Mouse (Mus musculus) forebrain, embryonic 11.5 days (tissue): Measurements from ENCODE around the gene Map3k21. TPM values are rescaled to one million over a fixed set of nuclear protein-coding genes. Genes with fewer than 3 reads are reported as not detected.
A peak's percentile ranks its signal among the peaks of the same experiment; 100 is the strongest.

Experiments
- ATAC-seq: fragments of 200-750 bp; cut with Nextera tagmentation; replicated peaks from 2 replicates; pipeline ENCODE4 v1.8.0; 2017; ENCODE audit warnings: moderate TSS enrichment; ENCODE audit not compliant: low FRiP score
- DNase-seq: peaks from one replicate; pipeline ENCODE4 v3.0.0-alpha.2; 2017; ENCODE audit warnings: low spot score
- H3K27ac ChIP-seq: fragments of 300-500 bp; sonication (generic); 2 replicates; pipeline ENCODE4 v1.5.1; 2014; ENCODE audit warnings: low read depth, low read length
- H3K27me3 ChIP-seq: fragments of 300-500 bp; sonication (generic); 2 replicates; pipeline ENCODE4 v1.6.1; 2014; ENCODE audit warnings: mild to moderate bottlenecking, low read length, mixed read lengths; ENCODE audit not compliant: control insufficient read depth, insufficient read depth
- H3K36me3 ChIP-seq: fragments of 300-500 bp; sonication (generic); 2 replicates; pipeline ENCODE4 v1.6.1; 2014; ENCODE audit warnings: mild to moderate bottlenecking, low read length, moderate library complexity, mixed read lengths; ENCODE audit not compliant: control insufficient read depth, insufficient read depth
- H3K4me1 ChIP-seq: fragments of 300-500 bp; sonication (generic); replicated peaks from 2 replicates; pipeline ENCODE4 v1.6.1; 2014; ENCODE audit warnings: low read length, mixed read lengths; ENCODE audit not compliant: control insufficient read depth, insufficient read depth
- H3K4me2 ChIP-seq: fragments of 300-500 bp; sonication (generic); 2 replicates; pipeline ENCODE4 v1.6.1; 2014; ENCODE audit warnings: low read depth, mild to moderate bottlenecking, low read length, moderate library complexity, mixed read lengths; ENCODE audit not compliant: severe bottlenecking
- H3K4me3 ChIP-seq: fragments of 300-500 bp; sonication (generic); 2 replicates; pipeline ENCODE4 v1.5.1; 2014; ENCODE audit warnings: low read depth, low read length
- H3K9ac ChIP-seq: fragments of 300-500 bp; sonication (generic); 2 replicates; pipeline ENCODE4 v1.6.1; 2014; ENCODE audit warnings: low read length
- H3K9me3 ChIP-seq: fragments of 300-500 bp; sonication (generic); 2 replicates; pipeline ENCODE4 v1.6.1; 2016; ENCODE audit warnings: low read length, mixed read lengths; ENCODE audit not compliant: control insufficient read depth
- WGBS: fragments of 180-500 bp; shearing (Covaris S2); extraction: QIAGEN DNeasy Blood & Tissue Kit; methylation state at CpG from one replicate; pipeline ENCODE4 v1.1.7; 2014; 5-methylcytosine and 5-hydroxymethylcytosine counted together
- polyA plus RNA-seq: library from polyadenylated mRNA; unstranded; fragments of >200 nt; fragmentation: Nextera tagmentation; extraction: Ambion mirVana; gene quantifications from 2 replicates; pipeline ENCODE4 v1.2.1, GENCODE M21; 2014

Map3k21 gene
- polyA plus RNA-seq, 1 experiment from 2014 or later = 0.08 TPM

DNA sequence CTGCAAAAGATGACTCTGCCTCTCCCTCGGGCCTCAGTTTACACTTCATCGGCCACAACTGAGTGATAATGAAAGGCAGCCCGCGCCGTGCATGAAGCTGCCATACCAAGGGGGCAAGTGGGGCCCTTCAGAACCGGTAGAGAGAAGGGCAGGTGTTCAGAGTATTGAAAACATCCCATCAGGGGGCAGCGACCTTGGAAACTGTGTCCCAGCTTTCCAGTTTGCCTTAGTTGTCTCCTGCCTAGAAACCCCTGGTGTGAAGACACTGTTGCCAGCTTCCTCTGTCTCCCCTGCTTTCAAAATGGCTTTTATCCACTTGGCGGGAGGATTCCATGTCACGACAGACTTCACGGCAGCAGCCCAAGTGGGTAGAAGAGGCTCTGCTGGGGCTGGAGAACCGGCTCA, 53.6 kb downstream of the Map3k21 start:
- Histone ChIP-seq H3K9me3 (peaks cover 5% of the 10 kb centered on the region; the same call in 1 of the 2 replicates), H3K27ac (no peak overlapping the region), H3K4me1 (0 out of 2 replicates have a peak, but pooled peaks cover 2% of the 10 kb centered on the region), H3K27me3 (peaks cover 6% of the 10 kb centered on the region; the same call in 1 of the 2 replicates), H3K9ac (no peak overlapping the region), H3K4me3 (no peak overlapping the region), H3K4me2 (0 out of 2 replicates have a peak overlapping the region, but pooled peaks have one; percentile 18), H3K36me3 (no peaks in the 10 kb centered on the region)
- WGBS = 5% methylated on average over 11 of the region's 11 CpGs
- DNase-seq = no peak
- no peak for ATAC-seq

DNA sequence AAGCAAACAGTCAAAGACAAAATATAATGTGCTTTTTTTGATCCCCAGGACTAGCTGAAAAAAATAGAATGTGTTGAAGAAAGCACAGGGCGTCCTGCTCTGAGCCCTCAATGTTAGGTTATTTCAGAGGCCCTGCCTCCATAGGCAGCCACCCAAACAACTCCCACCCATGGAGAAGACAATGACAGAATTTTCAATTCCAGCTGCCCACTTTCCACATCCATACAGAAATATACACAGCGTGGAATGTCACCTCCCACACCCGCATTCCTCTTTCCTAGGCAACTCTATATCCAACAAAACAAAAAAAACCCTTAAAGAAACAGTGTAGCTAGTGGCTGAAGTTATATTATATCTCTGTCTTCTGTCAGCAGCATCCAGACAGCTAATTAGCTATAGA, 61.1 kb downstream of the Map3k21 start:
- no peaks in the 10 kb centered on the region for H3K9me3 ChIP-seq
- ATAC-seq (no peak), DNase-seq (no peak)
- H3K4me3 ChIP-seq = no peak overlapping the region
- no peaks in the 10 kb centered on the region for H3K36me3 ChIP-seq
- H3K4me2 ChIP-seq = no peak overlapping the region
- H3K27me3 ChIP-seq = no peaks in the 10 kb centered on the region
- no peak overlapping the region for H3K9ac ChIP-seq
- H3K4me1 ChIP-seq = no peaks in the 10 kb centered on the region
- no peak overlapping the region for H3K27ac ChIP-seq
- 69% methylated on average over 3 of the region's 3 CpGs for WGBS

- H3K27me3 ChIP-seq = no peaks in the 10 kb centered on the region
- no peak for DNase-seq
- no peaks in the 10 kb centered on the region for H3K9me3 ChIP-seq
- WGBS = 83% methylated on average over 4 of the region's 4 CpGs
- H3K9ac ChIP-seq = no peak overlapping the region
- H3K36me3 ChIP-seq = no peaks in the 10 kb centered on the region
- no peak overlapping the region for H3K4me2 ChIP-seq
- no peaks in the 10 kb centered on the region for H3K4me1 ChIP-seq
- H3K4me3 ChIP-seq = no peak overlapping the region
- no peak for ATAC-seq
- H3K27ac ChIP-seq = no peak overlapping the region
Measured at GRCm38 (mm10) chr8:125975981-125976380, 65.7 kb downstream of the Map3k21 start.

- Histone ChIP-seq H3K4me2 (no peak overlapping the region), H3K36me3 (no peaks in the 10 kb centered on the region), H3K9me3 (no peaks in the 10 kb centered on the region), H3K9ac (no peak overlapping the region), H3K4me1 (no peaks in the 10 kb centered on the region), H3K4me3 (no peak overlapping the region), H3K27me3 (no peaks in the 10 kb centered on the region), H3K27ac (no peak overlapping the region)
- ATAC-seq (no peak), DNase-seq (no peak)
- 53% methylated on average over 6 of the region's 6 CpGs for WGBS
Measured at GRCm38 (mm10) chr8:125980826-125981225, 70.6 kb downstream of the Map3k21 start.

DNA sequence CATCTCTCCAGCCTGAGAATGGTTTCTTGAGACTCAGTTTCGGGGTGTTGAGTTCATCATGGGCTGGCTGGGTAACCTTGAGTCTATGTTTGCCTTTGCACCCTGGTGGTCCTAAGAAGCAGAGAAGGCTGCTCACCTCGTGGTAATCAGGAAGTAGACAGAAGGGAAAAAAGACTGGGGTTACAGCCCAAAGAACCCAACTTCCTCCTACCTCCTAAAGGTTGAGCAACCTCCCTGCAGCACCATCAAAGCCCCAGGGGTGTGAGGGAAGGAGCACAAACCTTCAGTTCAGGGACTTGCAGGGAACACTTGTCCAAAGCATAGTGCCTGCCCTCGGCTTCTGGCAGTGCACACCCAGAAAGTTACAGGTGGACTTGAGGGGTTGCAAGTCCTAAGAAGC, 73.3 kb downstream of the Map3k21 start:
- Histone ChIP-seq H3K27ac (no peak overlapping the region), H3K4me1 (peaks cover 8% of the 10 kb centered on the region; the same call in 1 of the 2 replicates), H3K27me3 (no peaks in the 10 kb centered on the region), H3K4me3 (no peak overlapping the region), H3K36me3 (no peaks in the 10 kb centered on the region), H3K9me3 (no peaks in the 10 kb centered on the region), H3K9ac (no peak overlapping the region), H3K4me2 (no peak overlapping the region)
- ATAC-seq = no peak
- 74% methylated on average over 3 of the region's 3 CpGs for WGBS
- no peak for DNase-seq

DNA sequence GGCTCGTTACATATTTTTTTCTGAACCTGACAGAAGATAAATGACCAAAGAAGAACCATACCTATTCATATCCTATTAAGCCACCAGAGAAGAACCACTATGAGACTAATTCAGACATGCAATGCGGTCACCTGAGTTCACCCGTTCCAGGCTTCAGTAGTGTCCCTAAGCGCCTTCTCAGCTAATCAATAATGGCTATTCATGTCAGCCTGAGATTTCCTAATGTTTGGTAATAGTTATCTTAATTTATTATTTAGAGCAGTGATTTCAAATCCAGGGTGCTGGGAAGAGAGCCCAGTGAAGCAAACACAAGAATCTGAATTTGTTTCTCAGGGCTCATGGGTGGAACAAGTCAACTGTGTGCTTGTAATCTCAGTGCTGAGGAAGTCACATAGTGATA, 73.9 kb downstream of the Map3k21 start:
- no peaks in the 10 kb centered on the region for H3K27me3 ChIP-seq
- no peaks in the 10 kb centered on the region for H3K36me3 ChIP-seq
- no peak overlapping the region for H3K4me3 ChIP-seq
- WGBS = 92% methylated on average over 4 of the region's 4 CpGs
- no peak for ATAC-seq
- no peak overlapping the region for H3K27ac ChIP-seq
- DNase-seq = no peak
- no peaks in the 10 kb centered on the region for H3K9me3 ChIP-seq
- peaks cover 8% of the 10 kb centered on the region; the same call in 1 of the 2 replicates for H3K4me1 ChIP-seq
- H3K9ac ChIP-seq = no peak overlapping the region
- no peak overlapping the region for H3K4me2 ChIP-seq

DNA sequence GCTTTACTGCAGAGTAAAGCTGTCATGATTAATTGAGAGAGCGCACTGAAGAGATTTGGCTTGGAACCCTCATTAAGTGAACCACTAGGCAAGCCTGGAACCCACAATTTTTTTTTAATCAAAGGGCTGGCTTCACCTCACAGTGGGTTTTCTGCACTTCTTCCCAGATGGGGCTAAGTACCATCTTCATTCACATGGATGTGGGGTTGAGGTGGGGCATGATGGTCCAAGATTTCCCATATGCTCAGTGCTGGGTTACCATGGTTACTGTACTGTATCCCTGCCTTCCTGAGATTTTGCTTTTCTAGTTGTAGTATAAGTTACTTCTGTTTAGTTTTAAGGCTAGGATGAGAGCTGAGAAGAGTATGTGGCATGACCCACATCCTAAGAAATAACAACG, 75.1 kb downstream of the Map3k21 start:
- no peak overlapping the region for H3K4me3 ChIP-seq
- H3K36me3 ChIP-seq = no peaks in the 10 kb centered on the region
- 0 out of 2 replicates have a peak, but pooled peaks cover 2% of the 10 kb centered on the region for H3K27me3 ChIP-seq
- H3K27ac ChIP-seq = no peak overlapping the region
- no peak overlapping the region for H3K4me2 ChIP-seq
- no peaks in the 10 kb centered on the region for H3K9me3 ChIP-seq
- WGBS = 94% methylated on average over 2 of the region's 2 CpGs
- DNase-seq (no peak), ATAC-seq (no peak)
- no peak overlapping the region for H3K9ac ChIP-seq
- peaks cover 8% of the 10 kb centered on the region; the same call in 1 of the 2 replicates for H3K4me1 ChIP-seq

DNA sequence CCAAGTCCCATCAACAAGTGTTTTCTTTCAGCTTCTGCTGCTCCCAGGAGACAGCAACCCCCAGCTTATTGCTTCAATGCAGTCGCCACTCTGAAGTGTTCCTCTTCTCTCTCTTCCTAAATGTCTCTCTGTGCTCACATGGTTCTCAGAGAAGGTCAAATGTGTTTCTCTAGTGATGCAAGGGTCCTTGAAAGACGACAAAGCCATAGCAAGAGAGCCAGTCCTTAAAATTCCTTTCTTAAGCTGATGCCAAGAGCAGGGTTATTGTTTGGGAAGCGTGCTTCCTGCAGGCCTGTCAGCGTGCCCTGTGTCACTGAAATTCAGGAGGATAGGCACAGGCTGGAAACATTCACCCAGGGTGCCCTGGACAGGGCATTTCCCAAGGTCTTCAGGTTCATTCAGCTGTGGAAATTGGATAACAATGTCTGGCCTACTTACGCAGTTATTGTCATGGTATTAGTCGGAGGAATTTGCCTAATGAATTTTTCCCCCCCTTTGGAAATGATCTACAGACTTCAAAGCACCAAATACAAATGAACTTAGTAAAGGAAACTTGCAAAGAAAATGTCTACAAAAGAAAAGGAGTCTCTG, 76.8 kb downstream of the Map3k21 start:
- DNase-seq (no peak), ATAC-seq (no peak)
- H3K9me3 ChIP-seq = no peaks in the 10 kb centered on the region
- WGBS = 14% methylated on average over 6 of the region's 6 CpGs
- no peaks in the 10 kb centered on the region for H3K36me3 ChIP-seq
- 0 out of 2 replicates have a peak, but pooled peaks cover 2% of the 10 kb centered on the region for H3K27me3 ChIP-seq
- H3K4me1 ChIP-seq = peaks cover 8% of the 10 kb centered on the region; the same call in 1 of the 2 replicates
- no peak overlapping the region for H3K4me3 ChIP-seq
- no peak overlapping the region for H3K9ac ChIP-seq
- H3K4me2 ChIP-seq = no peak overlapping the region
- H3K27ac ChIP-seq = no peak overlapping the region

DNA sequence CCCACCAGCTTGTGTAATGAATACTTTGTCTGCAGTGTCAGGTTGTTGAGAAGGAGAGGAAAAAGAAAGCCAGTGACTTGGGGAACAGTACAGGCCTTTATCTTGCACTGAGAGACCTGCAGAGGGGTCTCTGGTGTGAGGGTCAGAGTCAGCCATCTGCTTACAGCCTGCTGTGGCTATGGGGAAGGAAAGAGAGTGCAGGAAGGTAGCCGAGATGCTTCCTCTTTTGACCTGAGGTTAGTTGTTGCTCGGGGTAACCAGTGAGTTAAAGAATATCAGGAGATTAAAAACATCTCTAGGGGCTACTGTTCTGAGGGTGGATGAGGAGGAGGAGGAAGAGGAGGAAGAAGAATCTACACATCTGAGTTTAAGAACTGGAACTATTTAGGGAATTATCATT, 77.7 kb downstream of the Map3k21 start:
- no peak for DNase-seq
- H3K9me3 ChIP-seq = no peaks in the 10 kb centered on the region
- H3K27ac ChIP-seq = no peak overlapping the region
- H3K4me3 ChIP-seq = no peak overlapping the region
- no peak overlapping the region for H3K9ac ChIP-seq
- H3K27me3 ChIP-seq = 0 out of 2 replicates have a peak, but pooled peaks cover 2% of the 10 kb centered on the region
- H3K36me3 ChIP-seq = no peaks in the 10 kb centered on the region
- H3K4me2 ChIP-seq = no peak overlapping the region
- H3K4me1 ChIP-seq = peaks cover 8% of the 10 kb centered on the region; the same call in 1 of the 2 replicates
- WGBS = 54% methylated on average over 2 of the region's 2 CpGs
- ATAC-seq = no peak
